Mouse (Mus musculus) duodenum, adult 2 months (tissue): ENCODE data around the gene Zfp638. TPM values are rescaled to one million over a fixed set of nuclear protein-coding genes. Genes with fewer than 3 reads are reported as not detected.

Source experiments
- polyA plus RNA-seq: library from polyadenylated mRNA; depleted of rRNA; stranded (reverse); fragments of >200 nt; gene quantifications from 2 replicates; pipeline ENCODE4 v1.2.3, GENCODE M21; 2012; ENCODE audit warnings: low replicate concordance; rRNA removed

Gene Zfp638
- 2.0 and 2.4 TPM in 2 replicates for polyA plus RNA-seq

GRCm38 (mm10) chr6:83866954-83867597, at the start of gene Zfp638:
TSS of gene Zfp638 (plus strand) at chr6:83867109.

GRCm38 (mm10) chr6:83831606-83832123, 35.2 kb upstream of the Zfp638 start, which contains the start of gene Paip2b:
TSS of gene Paip2b (minus strand) at chr6:83831741.

GRCm38 (mm10) chr6:84008363-84009171, 141.7 kb downstream of the Zfp638 start, which contains the start of gene Dysf:
TSS of gene Dysf (plus strand) at chr6:84008590.

Other genes with a start within 250 kb of the Zfp638 start
- not detected in 2 replicates for gene Clec4f, start 210.9 kb upstream of the Zfp638 start, polyA plus RNA-seq
- not detected in 2 replicates for gene Cd207, start 189.3 kb upstream of the Zfp638 start, polyA plus RNA-seq
- gene Vax2, start 155.8 kb upstream of the Zfp638 start, polyA plus RNA-seq, result not detected in 2 replicates
- gene Atp6v1b1, start 124.1 kb upstream of the Zfp638 start, polyA plus RNA-seq, result not detected in 2 replicates
- not detected in 2 replicates for gene Ankrd53, start 104.5 kb upstream of the Zfp638 start, polyA plus RNA-seq
- gene Tex261, start 91.3 kb upstream of the Zfp638 start, polyA plus RNA-seq, result 78.3 and 99.0 TPM in 2 replicates
- gene Nagk, start 72.1 kb upstream of the Zfp638 start, polyA plus RNA-seq, result 15.6 and 26.1 TPM in 2 replicates
- 0.90 and 13.1 TPM in 2 replicates for gene Paip2b, start 35.4 kb upstream of the Zfp638 start, polyA plus RNA-seq
- gene Dysf, start 141.5 kb downstream of the Zfp638 start, polyA plus RNA-seq, result 3.2 and 7.1 TPM in 2 replicates